Mouse (Mus musculus) ZHBTc4 (cell line): ENCODE results near the gene Gm21983.

Experiments
- DNase-seq: peaks from one replicate; pipeline ENCODE4 v3.0.0-alpha.2; 2011; ENCODE audit warnings: low read depth, low spot score

Gm21983 gene

GRCm38 (mm10) chr7:27185986-27186385 lies 5.1 kb upstream of the Gm21983 start:
- DNase-seq: no peak

DNA sequence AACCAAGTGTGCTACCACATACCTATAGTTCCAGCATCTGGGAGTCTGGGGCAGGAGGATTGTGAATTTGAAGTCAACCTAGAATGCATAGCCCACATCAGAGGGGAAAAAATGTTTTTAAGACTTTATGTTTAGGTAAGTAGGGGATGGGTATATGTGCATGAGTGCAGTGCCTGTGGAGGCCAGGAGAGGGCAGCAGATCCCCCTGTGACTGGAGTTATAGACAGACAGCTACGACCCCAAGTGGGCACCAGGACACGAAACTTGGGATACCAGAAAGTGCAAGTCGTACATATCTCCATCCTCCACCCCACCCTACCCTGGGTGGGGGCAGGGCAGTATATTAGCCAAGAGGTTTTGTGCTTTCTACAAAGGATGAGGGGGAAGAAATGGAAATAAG lies 4.1 kb upstream of the Gm21983 start:
- DNase-seq: peak; percentile 85

- DNase-seq: no peak
Measured at GRCm38 (mm10) chr7:27182498-27182897, 1.6 kb upstream of the Gm21983 start.

GRCm38 (mm10) chr7:27180036-27180435 lies 850 bp downstream of the Gm21983 start:
- no peak for DNase-seq

DNA sequence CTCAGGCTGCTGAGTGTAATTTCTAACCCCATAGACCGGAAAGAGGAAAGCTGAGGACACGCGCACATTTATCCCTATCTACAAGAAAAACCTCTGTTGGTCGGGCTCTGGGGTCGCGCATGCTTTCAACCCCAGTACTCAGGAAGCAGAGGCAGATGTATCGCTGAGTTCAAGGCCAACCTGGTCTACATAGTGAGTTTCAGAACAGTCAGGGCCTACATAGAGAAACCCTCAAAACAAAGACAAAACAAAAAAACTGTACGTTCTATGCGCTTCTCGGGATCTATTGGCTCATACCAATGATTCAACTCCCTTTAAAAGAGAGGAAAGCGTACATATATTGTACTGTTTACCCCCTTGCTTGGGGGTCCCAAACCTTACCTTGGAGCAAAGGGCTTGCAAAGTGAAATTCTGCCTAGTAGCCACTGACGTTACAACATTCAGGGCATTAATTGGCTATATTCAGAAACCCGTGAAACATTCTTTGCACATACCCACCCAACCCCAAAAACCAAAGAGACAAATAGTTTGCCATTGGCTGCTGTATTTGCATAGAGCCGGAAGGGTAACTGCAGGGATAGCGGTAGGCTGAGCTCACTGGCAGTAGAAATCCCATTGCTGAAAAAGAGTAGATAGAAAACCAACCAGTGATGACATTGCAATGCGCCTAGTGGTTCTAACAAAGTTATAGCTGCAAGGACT lies 1.5 kb downstream of the Gm21983 start:
- DNase-seq: no peak

DNA sequence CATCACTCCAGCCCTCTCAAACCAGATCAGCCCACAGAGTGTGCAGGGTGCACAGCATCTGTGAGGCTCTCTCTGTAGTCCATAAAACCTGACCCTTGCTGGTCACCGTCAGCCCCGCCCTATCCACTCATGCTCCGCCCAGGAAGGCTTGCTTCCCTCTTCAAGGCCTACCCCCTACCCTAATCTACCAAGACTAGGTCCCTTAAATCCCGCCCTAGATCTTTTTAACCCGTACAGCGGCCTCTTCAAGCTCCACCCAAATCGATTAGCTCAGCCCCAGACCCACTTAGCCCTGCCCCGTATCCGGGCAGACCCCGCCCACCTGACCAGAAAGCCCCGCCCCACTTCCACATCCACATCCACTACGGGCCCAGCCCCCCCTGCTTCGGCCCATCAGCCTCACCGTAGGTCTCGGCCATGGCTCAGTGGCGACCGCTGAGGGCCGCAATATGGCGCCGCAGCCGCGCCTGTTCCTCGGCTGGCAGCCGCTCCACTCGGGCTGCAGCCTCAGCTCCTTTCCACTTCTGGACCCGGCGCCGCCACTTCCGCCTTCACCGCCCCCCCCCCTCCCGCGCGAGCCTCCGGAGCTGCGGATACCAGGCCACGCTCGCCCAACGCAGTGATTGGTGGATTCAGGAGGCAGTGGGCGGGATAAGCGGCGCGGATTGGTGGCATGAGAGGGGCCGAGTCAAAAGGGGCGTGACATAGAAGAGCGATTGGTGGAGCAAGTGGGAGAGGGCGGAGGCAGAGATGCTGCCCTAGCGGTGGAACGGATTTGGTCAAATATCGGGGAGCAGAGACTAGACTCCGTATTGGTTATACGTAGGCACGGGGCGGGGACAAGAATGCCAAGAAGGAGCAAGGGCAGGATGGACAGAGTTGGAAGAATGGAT lies 2.3 kb downstream of the Gm21983 start, which contains the start of gene Rab4b:
Rab4b (minus strand) TSS at position 573 of the 893 bp plus-strand sequence.
- peak; percentile 100 for DNase-seq

- no peak for DNase-seq
Measured at GRCm38 (mm10) chr7:27177942-27178323, 3.0 kb downstream of the Gm21983 start.

DNA sequence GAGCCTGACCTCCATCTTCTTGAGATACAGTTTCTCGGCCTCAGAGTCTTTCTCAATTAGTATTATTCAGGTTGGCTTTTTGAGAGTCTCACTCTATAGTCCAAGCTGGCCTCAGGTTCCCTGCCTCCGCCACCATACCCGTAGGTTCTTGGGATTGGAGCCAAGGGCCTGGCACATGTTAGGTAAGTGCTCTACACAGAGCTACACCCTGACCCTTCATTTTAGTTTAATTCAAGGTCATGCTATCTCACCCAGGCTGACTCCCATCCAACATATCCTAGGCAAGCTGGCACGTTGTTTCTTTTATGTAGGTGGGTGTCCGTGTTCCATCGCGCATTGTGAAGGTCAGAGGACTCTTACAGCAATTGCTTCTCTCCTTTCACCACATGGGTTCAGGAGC lies 6.0 kb downstream of the Gm21983 start:
- no peak for DNase-seq

DNA sequence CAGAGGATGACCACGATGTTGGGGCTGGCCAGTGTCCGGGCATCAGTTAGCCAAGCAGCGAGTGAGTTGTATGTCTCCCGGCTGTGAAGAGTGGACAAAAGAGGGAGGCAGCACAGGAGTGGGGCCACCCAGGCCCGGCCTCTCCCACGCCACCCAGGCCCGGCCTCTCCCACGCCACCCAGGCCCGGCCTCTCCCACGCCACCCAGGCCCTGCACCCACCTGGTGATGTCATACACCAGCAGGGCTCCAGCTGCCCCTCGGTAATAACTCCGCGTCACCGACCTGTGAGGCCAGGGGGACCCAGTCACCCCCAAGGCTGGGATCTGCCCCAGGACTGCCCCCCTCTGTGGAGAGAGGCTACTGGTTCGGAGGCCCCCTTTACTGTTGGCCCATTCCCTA lies 6.4 kb downstream of the Gm21983 start:
- DNase-seq: no peak

- DNase-seq: no peak
Measured at GRCm38 (mm10) chr7:27170981-27171380, 9.9 kb downstream of the Gm21983 start.

DNA sequence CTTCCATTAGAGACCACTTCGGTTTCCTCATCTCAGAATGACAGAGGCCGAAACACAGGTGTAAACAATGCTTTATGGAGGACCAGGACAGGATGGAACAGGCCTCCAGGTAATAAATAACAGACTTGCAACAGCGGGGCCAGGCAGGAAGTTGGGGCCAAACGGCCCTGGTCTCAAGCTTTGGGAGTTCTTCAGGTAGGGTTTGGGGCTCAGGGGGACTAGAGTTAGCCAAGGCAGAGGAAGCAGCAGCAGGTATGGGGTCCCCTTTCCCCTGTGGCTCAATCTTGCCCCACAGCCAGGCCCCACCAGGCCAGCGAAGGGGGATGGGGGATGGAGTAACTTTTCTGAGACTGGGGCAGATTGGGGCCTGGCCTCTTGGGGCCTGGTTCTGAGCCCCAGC lies 12.5 kb downstream of the Gm21983 start:
- DNase-seq: no peak

DNA sequence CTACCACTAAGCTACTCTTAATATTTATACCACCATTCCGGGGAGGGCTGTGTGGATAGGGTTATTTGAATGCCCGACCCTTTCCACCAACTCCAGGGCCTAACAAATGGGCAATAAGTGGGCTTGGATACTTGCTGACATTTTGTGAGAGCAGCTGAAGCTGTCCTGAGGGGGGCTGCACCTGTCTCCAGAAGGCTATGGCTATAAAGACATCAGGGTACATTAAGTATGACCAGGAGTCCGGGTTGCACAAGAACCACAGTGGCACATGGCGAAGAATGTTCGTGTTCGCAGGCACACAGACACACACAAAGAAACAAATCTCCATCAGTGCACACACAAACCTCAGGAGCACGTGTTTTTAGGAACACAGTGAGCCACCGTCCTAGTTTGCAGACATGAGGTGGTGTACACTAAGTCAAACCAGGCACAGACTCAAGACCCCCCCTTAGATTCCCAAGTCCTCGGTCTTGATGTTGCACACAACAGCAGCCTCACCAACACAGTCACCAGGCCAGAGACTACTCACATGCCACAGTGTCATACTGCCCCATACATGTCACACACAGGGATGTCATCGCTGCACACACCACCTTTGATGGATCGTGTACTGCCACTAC lies 13.3 kb downstream of the Gm21983 start:
- no peak for DNase-seq

GRCm38 (mm10) chr7:27166614-27167474 lies 14.0 kb downstream of the Gm21983 start, which contains the start of gene Egln2:
Gene Egln2, minus strand, starts transcription at chr7:27166802.
- DNase-seq: peak; percentile 95

DNA sequence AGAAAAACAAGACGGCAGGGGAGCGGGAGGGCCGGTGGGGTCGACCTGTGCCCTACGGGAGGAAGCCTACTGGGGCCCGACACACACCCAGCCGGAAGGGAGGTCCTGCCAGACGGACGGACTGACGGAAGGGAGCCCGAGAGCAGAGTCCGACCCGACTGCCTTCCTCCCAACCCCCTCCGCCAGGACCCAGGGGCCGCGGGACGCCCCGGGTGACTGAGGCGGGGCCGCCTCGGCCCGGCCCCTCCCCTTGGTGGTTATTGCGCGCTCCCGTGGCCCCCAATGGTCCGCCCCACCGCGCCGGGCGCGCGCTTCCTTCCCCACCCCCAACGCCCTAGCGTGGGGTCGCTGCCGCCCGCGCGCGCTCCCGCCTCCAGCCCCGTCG lies 14.7 kb downstream of the Gm21983 start:
- peak; percentile 93 for DNase-seq

DNA sequence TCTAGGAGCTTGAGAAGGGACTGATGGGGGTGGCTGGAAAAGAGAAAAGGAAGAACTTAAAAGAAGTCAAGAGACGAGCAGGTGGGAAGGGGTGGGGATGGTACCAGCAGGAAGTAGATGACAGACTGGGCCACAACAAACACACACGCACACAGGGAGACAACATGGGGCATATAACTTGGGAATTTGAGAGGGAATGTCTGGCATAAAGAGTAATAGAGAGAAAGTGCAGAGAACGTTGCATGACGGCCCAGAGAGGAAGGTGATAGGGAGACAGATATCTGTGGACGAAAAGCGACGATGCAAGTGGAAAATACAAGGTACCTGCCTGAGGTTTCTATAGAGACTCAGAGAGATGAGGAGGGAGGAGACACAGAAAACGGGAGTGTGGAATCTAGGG lies 15.2 kb downstream of the Gm21983 start:
- DNase-seq: no peak

GRCm38 (mm10) chr7:27165007-27165655 lies 15.8 kb downstream of the Gm21983 start:
- no peak for DNase-seq

- DNase-seq: peak; percentile 80
Measured at GRCm38 (mm10) chr7:27164112-27164947, 16.6 kb downstream of the Gm21983 start.

GRCm38 (mm10) chr7:27163450-27163805 lies 17.5 kb downstream of the Gm21983 start:
- no peak for DNase-seq

DNA sequence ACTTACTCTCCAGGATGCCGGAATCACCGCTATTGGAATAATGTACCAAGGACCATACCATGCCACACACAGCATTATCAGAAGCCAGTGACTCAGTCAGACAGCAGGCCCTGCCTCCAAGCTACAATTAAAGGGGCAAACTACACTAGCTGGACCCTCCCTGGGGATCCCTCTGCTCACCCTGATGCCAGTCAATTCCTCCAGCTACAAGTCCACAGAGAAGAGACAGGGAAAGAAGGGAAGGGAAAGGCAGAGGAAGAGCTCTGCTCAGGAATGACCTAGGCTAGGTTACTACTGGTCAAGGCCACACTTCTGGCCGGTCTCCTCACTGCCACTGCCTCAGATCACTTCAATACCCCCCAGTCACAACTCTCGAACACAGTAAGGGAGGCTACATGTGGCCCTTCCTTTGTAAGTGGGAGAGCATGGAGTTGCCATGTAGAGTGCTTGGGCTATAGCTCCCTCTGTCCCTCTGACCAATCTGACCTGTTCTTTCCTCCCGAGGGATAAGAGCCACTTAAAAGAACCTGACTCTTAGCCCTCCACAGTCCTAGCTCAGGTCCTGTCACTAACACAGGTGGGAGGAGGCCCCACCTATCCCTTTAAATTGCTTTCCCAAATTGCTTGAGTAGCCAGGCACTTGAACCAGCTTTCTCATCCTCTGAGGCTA lies 18.0 kb downstream of the Gm21983 start:
- DNase-seq: no peak
